Mouse (Mus musculus) urinary bladder, postnatal 36 days (tissue): ENCODE results near the gene R3hdm4.

Source experiments
- DNase-seq, 2 experiments: peaks; one replicate each; pipeline ENCODE4 v3.0.0; 2022; ENCODE audit warnings: low spot score in 2 of 2, mixed read lengths in 1 of 2

Gene R3hdm4

GRCm38 (mm10) chr10:79942988-79943387 is 22.0 kb upstream of the R3hdm4 start:
- no peak for DNase-seq

GRCm38 (mm10) chr10:79940749-79941148 is 19.7 kb upstream of the R3hdm4 start:
- DNase-seq: no peak

- DNase-seq: no peak
Measured at GRCm38 (mm10) chr10:79937775-79938526, 16.9 kb upstream of the R3hdm4 start.

- peak; percentile 86 to 89 for DNase-seq
Measured at GRCm38 (mm10) chr10:79936911-79937441, 16.0 kb upstream of the R3hdm4 start.

GRCm38 (mm10) chr10:79936284-79936910 is 15.4 kb upstream of the R3hdm4 start:
- no peak for DNase-seq

- DNase-seq: no peak
Measured at GRCm38 (mm10) chr10:79934794-79935569, 14.0 kb upstream of the R3hdm4 start.

GRCm38 (mm10) chr10:79934272-79934721 is 13.3 kb upstream of the R3hdm4 start:
- DNase-seq: peak; percentile 70 to 89

GRCm38 (mm10) chr10:79933861-79934260 is 12.9 kb upstream of the R3hdm4 start:
- DNase-seq: no peak

- DNase-seq: peak in 1 of 2 experiments; percentile 66
Measured at GRCm38 (mm10) chr10:79933145-79933679, 12.2 kb upstream of the R3hdm4 start.

GRCm38 (mm10) chr10:79932736-79933135 is 11.7 kb upstream of the R3hdm4 start:
- DNase-seq: peak in 1 of 2 experiments; percentile 68

GRCm38 (mm10) chr10:79931797-79932196 is 10.8 kb upstream of the R3hdm4 start:
- no peak for DNase-seq

GRCm38 (mm10) chr10:79930826-79931186 is 9.8 kb upstream of the R3hdm4 start:
- DNase-seq: no peak

- DNase-seq: no peak
Measured at GRCm38 (mm10) chr10:79929967-79930825, 9.2 kb upstream of the R3hdm4 start.

- no peak for DNase-seq
Measured at GRCm38 (mm10) chr10:79928907-79929701, 8.1 kb upstream of the R3hdm4 start.

GRCm38 (mm10) chr10:79928030-79928694 is 7.2 kb upstream of the R3hdm4 start:
- no peak for DNase-seq

- DNase-seq: peak in 1 of 2 experiments; percentile 52
Measured at GRCm38 (mm10) chr10:79927324-79928029, 6.5 kb upstream of the R3hdm4 start.

GRCm38 (mm10) chr10:79926491-79927323 is 5.7 kb upstream of the R3hdm4 start, which contains the start of gene Arid3a:
TSS of gene Arid3a (plus strand) at chr10:79927043.
- peak; percentile 83 to 90 for DNase-seq
